Mouse (Mus musculus) adrenal gland, postnatal 25 days (tissue): ENCODE data around the gene Pnpt1. TPM values are rescaled to one million over a fixed set of nuclear protein-coding genes. Genes with fewer than 3 reads are reported as not detected.

ENCODE experiments used
- DNase-seq: peaks from one replicate; pipeline ENCODE4 v3.0.0; 2021; ENCODE audit warnings: mixed read lengths
- long read RNA-seq: library from polyadenylated mRNA; stranded (forward); transcript quantifications from one replicate; pipeline ENCODE4 v2.0.0, GENCODE M21; 2021
- total RNA-seq: library from RNA; stranded (reverse); gene quantifications from 2 replicates; pipeline ENCODE4 v1.2.3, GENCODE M21; 2021

The Pnpt1 gene
- 46.3 and 59.3 TPM in 2 replicates for total RNA-seq
- long read RNA-seq, transcript Pnpt1-201 (28 exons, 2,707 nt), result major isoform, 82 of 99 reads
- long read RNA-seq, partial matches to known transcripts, result 4 of 99 reads
- long read RNA-seq, other reads (novel, unspliced or antisense), result 13 of 99 reads

DNA sequence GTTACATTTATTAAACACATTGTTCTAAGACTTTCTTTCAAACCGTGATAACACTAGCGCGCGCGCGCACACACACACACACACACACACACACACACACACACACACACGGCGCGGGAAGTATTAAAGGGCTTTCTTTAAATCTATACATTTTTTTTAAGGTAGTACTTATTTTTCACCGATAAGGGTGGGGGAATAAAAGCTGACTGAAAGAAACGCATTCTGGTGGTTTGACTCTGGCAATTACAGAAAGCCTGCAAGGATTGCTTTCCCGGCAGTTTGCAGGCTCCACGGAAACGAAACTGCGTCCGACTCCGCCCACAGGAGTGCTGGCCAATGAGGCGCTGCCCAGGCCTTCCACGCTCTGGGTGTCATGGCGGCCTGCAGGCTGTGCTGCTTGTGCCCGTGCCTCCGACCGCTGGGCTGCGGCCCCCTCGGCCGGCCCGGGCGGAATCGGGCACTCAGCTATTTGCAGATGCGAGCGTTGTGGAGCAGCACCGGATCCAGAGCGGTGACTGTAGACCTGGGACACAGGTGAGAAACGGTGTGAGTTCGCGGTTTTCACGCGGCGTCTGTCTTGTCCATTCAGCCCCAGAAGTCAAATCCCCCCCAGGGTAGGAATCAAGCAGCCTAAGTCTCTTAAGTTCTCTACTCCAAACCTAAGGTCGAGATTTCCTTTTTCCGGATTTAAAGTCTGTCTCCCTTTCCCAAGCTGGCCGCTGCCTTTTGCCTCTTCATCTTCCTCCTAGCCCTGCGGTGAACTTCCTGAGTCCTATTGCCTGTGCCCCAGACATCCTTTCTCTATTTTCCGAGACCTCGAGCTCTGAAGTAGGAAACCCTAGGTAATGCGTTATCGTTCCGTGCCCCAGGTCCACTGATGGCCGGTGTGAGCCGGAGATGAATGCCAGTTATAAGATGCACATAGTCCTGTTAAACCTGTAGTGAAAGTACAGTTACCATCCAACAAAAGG is at the start of gene Pnpt1:
TSS of gene Pnpt1 (plus strand) at position 360 of the 971 bp plus-strand sequence.
- peak; percentile 91 for DNase-seq

DNA sequence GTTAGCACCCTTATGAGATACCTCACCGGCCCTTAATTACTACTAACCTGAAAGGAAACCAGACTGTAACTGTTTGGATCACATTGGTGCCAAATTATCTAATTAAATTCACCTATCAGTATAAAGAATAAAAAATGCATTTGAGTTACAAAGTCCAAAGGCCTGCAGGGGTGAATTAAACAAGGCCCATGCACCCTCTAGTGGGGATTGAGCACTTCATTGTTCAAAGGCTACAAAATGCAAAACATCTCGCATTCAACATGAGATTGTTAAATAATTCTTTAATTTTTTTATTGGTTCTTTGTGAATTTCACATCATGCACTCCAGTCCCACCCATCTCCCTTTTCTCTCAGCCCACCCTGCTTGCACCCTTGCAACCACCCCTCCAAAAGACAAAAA is 38.1 kb upstream of the Pnpt1 start:
- no peak for DNase-seq

DNA sequence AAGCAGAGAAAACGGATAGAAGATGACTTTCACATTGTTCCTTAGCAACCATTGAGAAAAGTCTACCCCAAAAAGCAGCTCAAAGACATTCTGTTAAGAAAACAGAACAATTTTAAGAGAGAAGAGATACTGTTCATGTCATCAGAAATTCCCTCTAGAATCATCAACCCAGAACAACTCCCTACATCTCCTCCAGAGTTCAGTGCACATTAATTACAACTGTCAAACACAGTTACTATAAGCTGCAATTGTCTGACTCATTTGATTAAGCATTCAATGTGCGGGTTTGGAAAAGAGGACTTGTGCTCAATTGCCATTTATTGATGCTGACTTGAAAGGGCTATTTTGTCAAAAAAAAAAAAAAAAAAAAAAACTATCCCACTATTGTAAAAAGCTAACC is 31.6 kb upstream of the Pnpt1 start:
- no peak for DNase-seq

DNA sequence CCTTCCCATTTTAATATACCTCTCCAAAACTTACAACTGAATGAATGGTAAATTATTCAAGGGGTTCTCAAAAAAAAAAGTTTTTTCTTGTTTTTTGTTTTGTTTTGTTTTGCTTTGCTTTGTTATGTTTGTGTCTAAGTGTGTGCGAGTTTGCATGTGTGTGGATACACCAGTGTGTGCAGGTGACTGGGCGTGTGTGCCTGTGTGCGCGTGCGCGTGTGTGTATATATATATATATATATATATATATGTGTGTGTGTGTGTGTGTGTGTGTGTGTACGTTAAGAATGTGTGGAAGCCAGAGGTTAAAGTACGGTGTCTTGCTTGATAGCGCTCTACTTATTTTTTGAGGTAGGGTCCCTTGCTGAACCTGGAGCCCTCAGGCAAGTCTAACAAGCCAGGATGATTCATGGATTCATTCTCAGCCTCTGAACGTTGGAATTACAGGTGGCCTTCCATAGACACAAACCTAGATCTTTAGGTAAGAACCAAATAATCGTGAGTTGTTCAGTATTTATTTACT is 621 bp upstream of the Pnpt1 start:
- DNase-seq, result no peak

DNA sequence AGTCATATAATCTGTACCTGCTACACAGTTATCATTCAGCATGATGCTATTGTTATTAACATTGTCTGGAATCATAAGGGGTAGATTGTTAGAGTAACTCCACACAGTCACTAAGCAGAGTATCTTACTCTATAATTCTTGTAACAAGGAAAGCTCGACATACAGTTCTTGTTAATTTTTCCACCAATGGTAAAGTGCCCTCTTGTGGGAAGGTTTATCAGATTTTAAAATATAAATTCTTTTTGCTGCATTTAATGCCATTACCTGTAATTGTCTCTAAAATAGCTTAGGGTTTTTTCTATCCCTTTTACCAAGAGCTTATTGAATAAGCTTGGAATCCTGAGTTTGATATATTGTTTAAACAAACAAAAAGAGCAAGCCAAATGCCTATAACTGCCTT is 10.1 kb downstream of the Pnpt1 start:
- no peak for DNase-seq

DNA sequence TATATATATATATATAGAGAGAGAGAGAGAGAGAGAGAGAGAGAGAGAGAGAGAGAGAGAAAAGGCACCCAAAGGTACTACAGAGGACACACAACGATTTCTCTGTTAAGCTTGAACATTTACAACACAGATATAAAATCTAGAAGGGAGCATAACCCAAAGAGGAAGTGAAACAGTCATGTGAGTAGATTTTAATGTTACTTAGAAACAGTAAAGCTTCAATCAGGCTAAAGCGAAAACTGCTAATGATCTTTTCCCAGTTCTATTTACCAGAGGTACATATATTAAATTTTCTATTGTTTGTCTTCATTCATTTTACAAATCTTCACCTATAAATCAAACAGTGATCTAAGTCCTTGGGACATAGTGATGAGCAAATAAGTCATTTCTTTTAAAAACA is 18.4 kb downstream of the Pnpt1 start:
- no peak for DNase-seq

DNA sequence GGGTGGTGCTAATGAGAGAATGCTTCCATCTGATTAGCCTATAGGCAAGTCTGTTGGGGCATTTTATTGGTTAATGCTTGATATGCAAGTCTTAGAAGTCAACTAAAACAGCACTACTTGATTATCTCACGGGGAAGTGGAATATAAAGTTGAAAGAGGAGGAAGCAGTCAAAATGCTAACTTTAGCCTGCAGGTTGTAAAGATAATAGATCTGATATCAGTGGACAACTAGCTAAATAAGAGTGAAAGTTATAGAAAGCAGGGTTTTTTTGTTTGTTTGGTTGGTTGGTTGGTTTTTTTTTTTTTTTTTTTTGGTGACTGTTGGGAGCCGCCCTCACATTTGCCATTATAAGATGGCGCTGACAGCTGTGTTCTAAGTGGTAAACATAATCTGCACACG is 33.0 kb downstream of the Pnpt1 start:
- DNase-seq, result no peak

DNA sequence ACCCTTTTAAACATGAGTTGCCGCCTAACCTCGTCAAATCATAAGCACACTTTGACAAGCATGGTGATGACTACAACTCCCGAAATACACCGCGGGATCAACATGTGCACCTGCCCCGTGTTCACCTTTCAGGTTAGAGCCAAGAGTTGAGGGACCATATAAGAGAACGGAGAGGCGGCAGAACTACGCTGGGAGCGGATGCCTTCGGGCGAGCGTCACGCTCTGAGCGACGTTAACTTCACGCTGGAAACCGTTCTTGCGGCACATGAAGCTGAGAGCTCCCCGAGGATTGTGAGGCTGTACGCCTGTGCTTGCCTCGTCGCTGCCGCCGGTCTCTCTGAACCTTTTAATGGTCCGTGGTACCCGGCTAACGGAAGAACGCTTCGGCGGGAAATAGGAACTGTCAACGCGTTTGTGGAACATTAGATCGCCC is 41.4 kb downstream of the Pnpt1 start:
- DNase-seq, result peak; percentile 24

DNA sequence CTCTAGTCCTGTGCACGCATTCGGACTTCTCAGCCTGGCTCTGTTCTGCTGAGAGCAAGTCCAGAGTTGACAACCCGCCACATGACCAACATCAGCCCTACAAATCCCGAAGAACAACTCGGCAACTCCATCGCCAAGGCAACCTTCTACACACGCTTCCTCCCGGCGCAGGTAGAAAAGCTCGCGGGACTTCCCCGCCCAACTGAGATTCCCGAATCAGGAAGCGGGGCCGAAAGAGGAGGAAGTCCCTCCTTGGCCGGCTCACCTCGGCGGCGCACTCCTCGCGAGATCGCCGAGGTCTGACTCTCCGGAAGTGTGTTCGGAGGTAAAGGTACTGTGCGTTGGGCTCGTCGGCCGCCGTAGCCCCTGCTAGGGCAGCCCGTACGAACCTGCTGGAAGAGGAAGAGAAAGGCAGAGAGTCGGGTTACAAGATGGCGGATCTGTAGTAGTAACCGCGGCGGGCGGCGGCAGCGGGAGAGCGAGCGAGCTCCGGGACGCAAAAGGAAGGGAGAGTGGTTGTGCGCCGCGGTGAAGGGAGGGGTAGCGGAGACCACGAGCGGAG is 42.1 kb downstream of the Pnpt1 start, which contains the start of gene Ppp4r3b:
TSS of gene Ppp4r3b (plus strand) at position 328 of the 562 bp plus-strand sequence.
- peak; percentile 97 for DNase-seq

DNA sequence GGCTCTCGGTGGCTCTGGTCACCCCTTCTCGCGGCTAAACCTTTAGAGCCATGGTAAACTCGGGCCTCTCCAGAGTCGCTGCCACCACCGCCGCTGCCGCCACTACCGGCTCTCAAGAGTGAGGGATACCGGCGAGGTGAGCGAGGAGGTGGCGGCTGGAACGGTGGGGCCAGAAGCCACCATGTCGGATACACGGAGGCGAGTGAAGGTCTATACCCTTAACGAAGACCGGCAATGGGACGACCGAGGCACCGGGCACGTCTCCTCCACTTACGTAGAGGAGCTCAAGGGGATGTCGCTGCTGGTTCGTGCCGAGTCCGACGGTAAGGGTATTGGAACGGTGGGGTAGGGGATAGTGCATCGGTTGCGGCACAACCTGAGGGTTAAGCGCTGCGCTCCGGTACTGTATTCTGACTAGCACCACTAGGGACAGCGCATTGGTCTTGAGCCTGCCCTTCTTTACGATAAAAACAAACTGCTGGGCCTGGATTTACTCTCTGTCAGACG is 42.6 kb downstream of the Pnpt1 start:
- peak; percentile 45 for DNase-seq

DNA sequence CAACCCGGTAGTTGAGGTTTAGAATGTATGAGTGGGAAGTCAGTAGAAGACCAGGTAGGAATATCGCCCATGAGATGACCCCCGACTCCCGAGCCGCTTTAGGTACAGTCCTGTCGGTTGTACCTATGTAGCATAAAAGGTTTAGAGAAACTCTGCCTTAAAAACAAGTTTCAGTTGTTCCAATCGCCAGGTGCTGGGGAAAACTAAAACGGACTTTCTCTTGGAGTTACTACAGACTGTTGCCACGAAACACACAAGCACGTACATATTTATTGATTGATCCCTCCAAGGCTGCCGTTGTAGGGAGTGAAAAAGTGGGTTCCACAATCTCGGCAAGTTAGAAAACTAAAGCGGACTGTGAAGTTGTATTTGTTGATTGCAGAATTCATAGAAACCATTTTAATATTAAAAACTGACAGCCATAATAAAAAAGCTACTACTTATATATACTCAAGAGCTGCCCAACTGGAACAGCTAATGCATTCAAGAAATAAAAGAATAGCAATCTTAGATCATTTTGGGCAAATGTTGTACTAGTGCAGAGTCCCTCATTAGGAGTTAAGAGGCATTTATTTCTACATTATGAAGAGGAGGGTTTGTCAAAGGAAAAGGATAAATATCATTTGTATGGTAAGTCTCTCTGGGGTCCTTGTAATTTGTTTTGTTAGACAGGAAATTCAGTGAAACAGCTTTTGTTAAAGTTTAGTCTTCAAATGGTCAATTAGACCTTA is 43.3 kb downstream of the Pnpt1 start:
- no peak for DNase-seq

DNA sequence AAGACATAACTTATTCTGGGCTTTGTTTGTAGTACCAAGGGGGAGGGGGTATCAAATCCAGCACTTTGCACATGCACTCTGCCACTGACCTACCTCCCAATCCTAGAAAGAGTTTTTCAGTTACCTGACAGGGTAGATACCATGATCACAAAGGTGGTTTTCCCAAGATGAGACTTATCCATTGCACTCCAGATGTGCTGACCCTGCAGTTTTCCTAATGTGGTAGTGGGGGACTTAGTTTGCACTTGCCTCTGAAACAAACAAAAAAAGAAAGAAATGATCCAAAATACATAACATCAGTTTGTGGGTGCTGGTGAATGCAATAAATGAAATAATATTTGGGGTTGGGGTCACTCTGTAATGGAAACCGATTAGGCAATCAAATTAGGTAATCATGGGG is 48.8 kb downstream of the Pnpt1 start:
- no peak for DNase-seq

DNA sequence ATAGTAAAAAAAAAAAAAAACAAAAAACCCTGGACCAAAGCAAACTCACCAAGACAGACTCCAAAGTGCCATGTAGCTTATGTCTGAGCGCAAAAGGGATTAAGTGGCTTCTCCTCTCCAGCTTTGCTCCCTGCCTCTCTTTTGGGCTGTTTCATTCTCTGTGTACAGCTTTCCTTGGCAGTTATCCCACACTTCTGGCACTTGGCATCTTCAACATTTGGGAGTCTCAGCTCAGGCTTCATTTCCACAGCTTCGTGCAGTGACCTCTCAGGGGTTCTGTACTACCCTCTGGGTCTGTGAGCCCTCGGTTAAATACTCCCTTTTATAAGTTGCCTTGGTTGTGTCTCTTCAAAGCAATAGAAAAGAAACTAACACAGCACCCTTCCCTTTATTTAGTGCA is 50.1 kb downstream of the Pnpt1 start:
- peak; percentile 2 for DNase-seq

DNA sequence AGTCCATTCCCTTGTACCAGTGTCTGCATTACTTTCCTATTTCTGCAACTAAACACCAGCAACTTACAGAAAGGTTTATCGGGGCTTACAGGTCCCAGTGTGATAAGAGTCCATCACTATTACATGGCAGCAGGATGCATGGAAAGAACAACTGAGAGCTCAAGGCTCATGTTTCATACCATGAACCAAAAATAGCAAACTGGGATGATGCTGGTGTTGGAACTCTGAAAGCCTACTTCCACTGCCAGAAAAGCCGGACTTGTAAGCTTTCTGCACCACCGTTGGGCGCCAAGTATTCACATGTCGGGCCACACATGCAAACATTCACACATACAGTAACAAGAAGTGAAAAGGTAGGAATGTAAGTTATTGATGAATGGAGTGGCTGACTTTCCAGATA is 51.2 kb downstream of the Pnpt1 start:
- DNase-seq, result no peak

DNA sequence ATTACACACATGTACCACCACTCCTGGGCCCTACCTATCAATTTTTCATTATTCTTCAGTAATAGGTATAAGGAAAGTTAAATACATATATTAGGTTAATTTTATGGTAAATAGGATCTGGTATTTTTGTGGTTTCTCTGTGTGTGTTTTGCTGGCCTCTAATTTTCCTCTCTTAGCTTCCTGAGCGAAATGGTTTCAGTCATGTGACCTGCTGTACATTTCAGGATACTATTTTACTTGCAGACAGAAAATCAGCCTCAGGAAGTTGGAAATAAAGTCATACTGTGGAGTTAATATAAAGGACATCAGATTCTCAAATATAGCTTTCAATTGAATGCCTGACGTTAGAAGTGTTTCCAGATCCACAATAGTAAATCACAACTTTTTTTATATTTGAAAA is 58.4 kb downstream of the Pnpt1 start:
- no peak for DNase-seq

DNA sequence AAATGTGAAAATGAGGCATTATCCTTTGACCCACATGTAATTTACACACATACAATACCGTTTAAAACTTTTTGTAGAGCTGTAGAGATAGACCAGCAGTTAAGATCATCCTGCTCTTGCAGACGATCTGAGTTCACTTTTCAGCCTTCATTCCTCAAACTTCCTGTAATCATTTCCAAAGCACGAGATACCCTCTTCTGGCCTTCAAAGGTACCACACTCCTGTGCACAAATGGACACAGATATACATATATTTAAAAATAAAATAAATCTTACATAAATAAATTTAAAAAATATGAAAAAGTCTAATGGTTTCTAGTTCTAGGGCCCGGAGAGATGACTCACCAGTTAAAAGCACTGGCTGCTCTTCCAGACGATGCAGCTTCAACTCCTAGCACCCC is 73.1 kb downstream of the Pnpt1 start:
- DNase-seq, result no peak

DNA sequence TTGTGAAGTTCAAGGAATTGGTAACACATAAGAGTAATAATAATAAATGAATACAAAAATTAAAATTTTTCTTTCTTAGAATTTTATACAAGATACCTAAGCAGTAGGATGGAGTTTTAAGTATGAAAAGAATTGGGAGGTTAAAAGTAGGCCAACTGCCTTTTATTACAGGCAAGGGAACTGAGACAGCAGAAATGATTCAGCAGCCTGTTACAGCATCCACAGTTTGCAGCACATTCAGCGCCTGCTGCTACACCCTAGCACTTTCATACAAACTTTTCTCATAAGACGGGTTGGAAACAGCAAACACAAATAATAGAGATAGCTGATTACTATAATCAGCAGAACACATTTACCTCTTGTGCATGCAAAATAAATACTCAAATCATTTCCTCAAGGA is 79.2 kb downstream of the Pnpt1 start:
- DNase-seq, result no peak

Other genes starting within 250 kb of the Pnpt1 start
- 95.3 and 107 TPM in 2 replicates for gene Ppp4r3b, start 42.1 kb downstream of the Pnpt1 start, total RNA-seq
- 56.7 and 57.2 TPM in 2 replicates for gene Cfap36, start 116.7 kb downstream of the Pnpt1 start, total RNA-seq
- 20.1 and 23.1 TPM in 2 replicates for gene Ccdc88a, start 242.9 kb downstream of the Pnpt1 start, total RNA-seq